Mouse (Mus musculus): ENCODE data around the gene Ywhae.

- TF ChIP-seq CTCF (IDR thresholded peaks at IDR 0.05; ENCODE audit: borderline replicate concordance, insufficient read depth, low read depth, low read length), result no peak
- TF ChIP-seq POLR2A (IDR thresholded peaks at IDR 0.05; ENCODE audit: borderline replicate concordance, insufficient read depth, low read length), result no peak
Observed at GRCm38 (mm10) chr11:75737806-75738476, 5.3 kb downstream of the Ywhae start.
